Mouse (Mus musculus): Measurements from ENCODE around the gene Stac2.
A peak's percentile ranks its signal among the peaks of the same experiment; 100 is the strongest.

Gene Stac2

GRCm38 (mm10) chr11:98052989-98053834 lies at the start of gene Stac2:
Stac2 (minus strand) TSS chr11:98053462.
- DNase-seq (ENCODE audit: low read depth, low spot score), result peak; percentile 93

- no peak for DNase-seq (ENCODE audit: low read depth, low spot score)
Observed at GRCm38 (mm10) chr11:98101332-98101731, 48.1 kb upstream of the Stac2 start.

- no peak for DNase-seq (ENCODE audit: low read depth, low spot score)
Observed at GRCm38 (mm10) chr11:98090583-98090982, 37.3 kb upstream of the Stac2 start.

- DNase-seq (ENCODE audit: low read depth, low spot score), result peak; percentile 42
Observed at GRCm38 (mm10) chr11:98088224-98088623, 35.0 kb upstream of the Stac2 start.

- DNase-seq (ENCODE audit: low read depth, low spot score), result peak; percentile 67
Observed at GRCm38 (mm10) chr11:98086574-98086973, 33.3 kb upstream of the Stac2 start.

- no peak for DNase-seq (ENCODE audit: low read depth, low spot score)
Observed at GRCm38 (mm10) chr11:98086141-98086540, 32.9 kb upstream of the Stac2 start.

GRCm38 (mm10) chr11:98082745-98083144 lies 29.5 kb upstream of the Stac2 start:
- DNase-seq (ENCODE audit: low read depth, low spot score), result no peak

GRCm38 (mm10) chr11:98080450-98080849 lies 27.2 kb upstream of the Stac2 start:
- DNase-seq (ENCODE audit: low read depth, low spot score), result no peak

GRCm38 (mm10) chr11:98077086-98077485 lies 23.8 kb upstream of the Stac2 start:
- DNase-seq (ENCODE audit: low read depth, low spot score), result no peak

GRCm38 (mm10) chr11:98075195-98075808 lies 22.0 kb upstream of the Stac2 start:
- DNase-seq (ENCODE audit: low read depth, low spot score), result peak; percentile 90

- peak; percentile 46 for DNase-seq (ENCODE audit: low read depth, low spot score)
Observed at GRCm38 (mm10) chr11:98073442-98073841, 20.2 kb upstream of the Stac2 start.

- DNase-seq (ENCODE audit: low read depth, low spot score), result peak; percentile 93
Observed at GRCm38 (mm10) chr11:98067255-98067654, 14.0 kb upstream of the Stac2 start.

- no peak for DNase-seq (ENCODE audit: low read depth, low spot score)
Observed at GRCm38 (mm10) chr11:98066201-98066600, 12.9 kb upstream of the Stac2 start.

GRCm38 (mm10) chr11:98061904-98062562 lies 8.8 kb upstream of the Stac2 start:
- no peak for DNase-seq (ENCODE audit: low read depth, low spot score)

GRCm38 (mm10) chr11:98061441-98061840 lies 8.2 kb upstream of the Stac2 start:
- DNase-seq (ENCODE audit: low read depth, low spot score), result no peak

- DNase-seq (ENCODE audit: low read depth, low spot score), result no peak
Observed at GRCm38 (mm10) chr11:98060104-98060692, 6.9 kb upstream of the Stac2 start.

GRCm38 (mm10) chr11:98059662-98060061 lies 6.4 kb upstream of the Stac2 start:
- DNase-seq (ENCODE audit: low read depth, low spot score), result no peak

GRCm38 (mm10) chr11:98057998-98058397 lies 4.7 kb upstream of the Stac2 start:
- peak; percentile 96 for DNase-seq (ENCODE audit: low read depth, low spot score)

GRCm38 (mm10) chr11:98057466-98057865 lies 4.2 kb upstream of the Stac2 start:
- DNase-seq (ENCODE audit: low read depth, low spot score), result peak; percentile 90

- DNase-seq (ENCODE audit: low read depth, low spot score), result peak; percentile 72
Observed at GRCm38 (mm10) chr11:98052129-98052988, 903 bp downstream of the Stac2 start.

- peak; percentile 67 for DNase-seq (ENCODE audit: low read depth, low spot score)
Observed at GRCm38 (mm10) chr11:98051611-98052128, 1.6 kb downstream of the Stac2 start.

All from ZHBTc4 (cell line).